Mouse (Mus musculus): Measurements from ENCODE around the gene Topbp1. TPM values are rescaled to one million over a fixed set of nuclear protein-coding genes. Genes with fewer than 3 reads are reported as not detected.
A peak's percentile ranks its signal among the peaks of the same experiment; 100 is the strongest.

Topbp1 gene
- polyA plus RNA-seq, 1 experiment from 2014 or later: 37.2 TPM

- ATAC-seq (replicated peaks; ENCODE audit: extremely low read depth, insufficient read depth, low FRiP score): no peak
- Histone ChIP-seq H3K27ac (ENCODE audit: low read length) (no peak overlapping the region), H3K4me2 (ENCODE audit: low read depth, low read length) (no peak overlapping the region), H3K4me1 (ENCODE audit: control insufficient read depth, insufficient read depth, low read length) (peaks cover 7% of the 10 kb centered on the region), H3K4me3 (ENCODE audit: low read length) (no peak overlapping the region), H3K9ac (ENCODE audit: low read length) (no peak overlapping the region), H3K36me3 (ENCODE audit: control insufficient read depth, insufficient read depth) (no peaks in the 10 kb centered on the region), H3K27me3 (ENCODE audit: control insufficient read depth, insufficient read depth, low read length) (no peaks in the 10 kb centered on the region), H3K9me3 (replicated peaks; ENCODE audit: control insufficient read depth, low read length) (no peaks in the 10 kb centered on the region)
- whole genome bisulfite sequencing: 57% methylated on average over 10 of the region's 10 CpGs
Measured at GRCm38 (mm10) chr9:103387011-103387653, 82.1 kb downstream of the Topbp1 start.

GRCm38 (mm10) chr9:103389261-103389660 is 84.2 kb downstream of the Topbp1 start:
- no peak overlapping the region for H3K4me3 ChIP-seq (ENCODE audit: low read length)
- H3K9me3 ChIP-seq (replicated peaks; ENCODE audit: control insufficient read depth, low read length): no peaks in the 10 kb centered on the region
- peaks cover 7% of the 10 kb centered on the region for H3K4me1 ChIP-seq (ENCODE audit: control insufficient read depth, insufficient read depth, low read length)
- WGBS: 88% methylated on average over 6 of the region's 6 CpGs
- H3K27ac ChIP-seq (ENCODE audit: low read length): no peak overlapping the region
- H3K4me2 ChIP-seq (ENCODE audit: low read depth, low read length): no peak overlapping the region
- no peak for ATAC-seq (replicated peaks; ENCODE audit: extremely low read depth, insufficient read depth, low FRiP score)
- no peaks in the 10 kb centered on the region for H3K27me3 ChIP-seq (ENCODE audit: control insufficient read depth, insufficient read depth, low read length)
- H3K9ac ChIP-seq (ENCODE audit: low read length): no peak overlapping the region
- H3K36me3 ChIP-seq (ENCODE audit: control insufficient read depth, insufficient read depth): no peaks in the 10 kb centered on the region

- no peak for ATAC-seq (replicated peaks; ENCODE audit: extremely low read depth, insufficient read depth, low FRiP score)
- no peaks in the 10 kb centered on the region for H3K36me3 ChIP-seq (ENCODE audit: control insufficient read depth, insufficient read depth)
- no peak overlapping the region for H3K4me3 ChIP-seq (ENCODE audit: low read length)
- WGBS: 53% methylated on average over 6 of the region's 6 CpGs
- H3K9ac ChIP-seq (ENCODE audit: low read length): no peak overlapping the region
- no peak overlapping the region for H3K4me2 ChIP-seq (ENCODE audit: low read depth, low read length)
- H3K9me3 ChIP-seq (replicated peaks; ENCODE audit: control insufficient read depth, low read length): peaks cover 8% of the 10 kb centered on the region; the same call in 1 of the 2 replicates
- H3K27ac ChIP-seq (ENCODE audit: low read length): peak overlapping the region; percentile 4; the same call in 1 of the 2 replicates
- no peaks in the 10 kb centered on the region for H3K27me3 ChIP-seq (ENCODE audit: control insufficient read depth, insufficient read depth, low read length)
- peaks cover 7% of the 10 kb centered on the region for H3K4me1 ChIP-seq (ENCODE audit: control insufficient read depth, insufficient read depth, low read length)
Measured at GRCm38 (mm10) chr9:103391796-103392372, 86.9 kb downstream of the Topbp1 start.

GRCm38 (mm10) chr9:103393256-103393655 is 88.2 kb downstream of the Topbp1 start:
- Histone ChIP-seq H3K4me2 (ENCODE audit: low read depth, low read length) (no peak overlapping the region), H3K9ac (ENCODE audit: low read length) (no peak overlapping the region), H3K4me3 (ENCODE audit: low read length) (no peak overlapping the region), H3K9me3 (replicated peaks; ENCODE audit: control insufficient read depth, low read length) (peaks cover 8% of the 10 kb centered on the region; the same call in 1 of the 2 replicates), H3K36me3 (ENCODE audit: control insufficient read depth, insufficient read depth) (no peaks in the 10 kb centered on the region), H3K4me1 (ENCODE audit: control insufficient read depth, insufficient read depth, low read length) (peaks cover 4% of the 10 kb centered on the region), H3K27ac (ENCODE audit: low read length) (no peak overlapping the region), H3K27me3 (ENCODE audit: control insufficient read depth, insufficient read depth, low read length) (no peaks in the 10 kb centered on the region)
- no peak for ATAC-seq (replicated peaks; ENCODE audit: extremely low read depth, insufficient read depth, low FRiP score)
- WGBS: 90% methylated on average over 11 of the region's 11 CpGs

GRCm38 (mm10) chr9:103398509-103399157 is 93.6 kb downstream of the Topbp1 start:
- Histone ChIP-seq H3K4me1 (ENCODE audit: control insufficient read depth, insufficient read depth, low read length) (peaks cover 5% of the 10 kb centered on the region; the same call in 1 of the 2 replicates), H3K27ac (ENCODE audit: low read length) (peak overlapping the region; percentile 42), H3K4me2 (ENCODE audit: low read depth, low read length) (peak overlapping the region; percentile 36), H3K36me3 (ENCODE audit: control insufficient read depth, insufficient read depth) (no peaks in the 10 kb centered on the region), H3K4me3 (ENCODE audit: low read length) (no peak overlapping the region), H3K27me3 (ENCODE audit: control insufficient read depth, insufficient read depth, low read length) (no peaks in the 10 kb centered on the region), H3K9ac (ENCODE audit: low read length) (no peak overlapping the region; the same call in 1 of the 2 replicates), H3K9me3 (replicated peaks; ENCODE audit: control insufficient read depth, low read length) (peaks cover 12% of the 10 kb centered on the region; the same call in 1 of the 2 replicates)
- 45% methylated on average over 21 of the region's 21 CpGs for WGBS
- ATAC-seq (replicated peaks; ENCODE audit: extremely low read depth, insufficient read depth, low FRiP score): peak; percentile 70; the same call in 1 of the 2 replicates

Other genes with a start within 250 kb of the Topbp1 start
- gene Rab6b, start 193.4 kb upstream of the Topbp1 start, polyA plus RNA-seq (2015; fragmentation: Nextera tagmentation; extraction: Ambion mirVana): 2.1 and 2.8 TPM in 2 replicates
- 42.6 and 46.7 TPM in 2 replicates for gene Srprb, start 103.1 kb upstream of the Topbp1 start, polyA plus RNA-seq (2015; fragmentation: Nextera tagmentation; extraction: Ambion mirVana)
- 4.4 TPM in 1 of 2 replicates, not detected in the other for gene Gm20425, start 74.9 kb upstream of the Topbp1 start, polyA plus RNA-seq (2015; fragmentation: Nextera tagmentation; extraction: Ambion mirVana)
- 52.4 and 64.3 TPM in 2 replicates for gene Trf, start 74.8 kb upstream of the Topbp1 start, polyA plus RNA-seq (2015; fragmentation: Nextera tagmentation; extraction: Ambion mirVana)
- gene 1300017J02Rik, start 133 bp upstream of the Topbp1 start, polyA plus RNA-seq (2015; fragmentation: Nextera tagmentation; extraction: Ambion mirVana): 1.0 and 1.7 TPM in 2 replicates
- gene Cdv3, start 60.6 kb downstream of the Topbp1 start, polyA plus RNA-seq (2015; fragmentation: Nextera tagmentation; extraction: Ambion mirVana): 77.5 and 89.1 TPM in 2 replicates
- 0.76 and 1.1 TPM in 2 replicates for gene Bfsp2, start 175.2 kb downstream of the Topbp1 start, polyA plus RNA-seq (2015; fragmentation: Nextera tagmentation; extraction: Ambion mirVana)

All from heart, embryonic 16.5 days (tissue).